Mouse (Mus musculus) lung, embryonic 14.5 days (tissue): ENCODE measurements around the gene Mettl2. TPM values are rescaled to one million over a fixed set of nuclear protein-coding genes. Genes with fewer than 3 reads are reported as not detected.

Source experiments
- ATAC-seq: fragments of 200-750 bp; cut with Nextera tagmentation; 2 replicates; pipeline ENCODE4 v1.8.0; 2017; ENCODE audit warnings: mild to moderate bottlenecking, moderate TSS enrichment, moderate library complexity; ENCODE audit not compliant: insufficient read depth
- DNase-seq: peaks from one replicate; pipeline ENCODE4 v3.0.0-alpha.2; 2015
- H3K27ac ChIP-seq: fragments of 300-500 bp; sonication (generic); 2 replicates; pipeline ENCODE4 v1.5.1; 2014; ENCODE audit warnings: low read depth, mild to moderate bottlenecking, moderate library complexity
- H3K27me3 ChIP-seq: fragments of 300-500 bp; sonication (generic); 2 replicates; pipeline ENCODE4 v1.6.1; 2014; ENCODE audit warnings: low read length, control low read depth; ENCODE audit not compliant: insufficient read depth
- H3K36me3 ChIP-seq: fragments of 300-500 bp; sonication (generic); 2 replicates; pipeline ENCODE4 v1.6.1; 2014; ENCODE audit warnings: control low read depth; ENCODE audit not compliant: insufficient read depth
- H3K4me1 ChIP-seq: fragments of 300-500 bp; sonication (generic); 2 replicates; pipeline ENCODE4 v1.6.1; 2014; ENCODE audit warnings: antibody characterized with exemption, control low read depth; ENCODE audit not compliant: insufficient read depth
- H3K4me2 ChIP-seq: fragments of 300-500 bp; sonication (generic); 2 replicates; pipeline ENCODE4 v1.6.1; 2014; ENCODE audit warnings: mild to moderate bottlenecking
- H3K4me3 ChIP-seq: fragments of 300-500 bp; sonication (generic); 2 replicates; pipeline ENCODE4 v1.5.1; 2014; ENCODE audit warnings: low read depth, low read length
- H3K9ac ChIP-seq: fragments of 300-500 bp; sonication (generic); 2 replicates; pipeline ENCODE4 v1.6.1; 2014
- H3K9me3 ChIP-seq: fragments of 300-500 bp; sonication (generic); 2 replicates; pipeline ENCODE4 v1.6.1; 2016; ENCODE audit warnings: low read depth, low read length, control low read depth
- CTCF ChIP-seq: IDR thresholded peaks from 2 replicates; pipeline ENCODE4 v1.5.1; 2016; ENCODE audit warnings: antibody characterized with exemption, low read depth
- WGBS: fragments of 180-500 bp; shearing (Covaris S2); extraction: QIAGEN DNeasy Blood & Tissue Kit; methylation state at CpG from one replicate; pipeline ENCODE4 v1.1.7; 2014; 5-methylcytosine and 5-hydroxymethylcytosine counted together
- polyA plus RNA-seq: library from polyadenylated mRNA; unstranded; fragments of >200 nt; fragmentation: Nextera tagmentation; extraction: Ambion mirVana; gene quantifications from 2 replicates; pipeline ENCODE4 v1.2.1, GENCODE M21; 2014

Gene Mettl2
- polyA plus RNA-seq, 1 experiment from 2014 or later: 46.8 TPM

DNA sequence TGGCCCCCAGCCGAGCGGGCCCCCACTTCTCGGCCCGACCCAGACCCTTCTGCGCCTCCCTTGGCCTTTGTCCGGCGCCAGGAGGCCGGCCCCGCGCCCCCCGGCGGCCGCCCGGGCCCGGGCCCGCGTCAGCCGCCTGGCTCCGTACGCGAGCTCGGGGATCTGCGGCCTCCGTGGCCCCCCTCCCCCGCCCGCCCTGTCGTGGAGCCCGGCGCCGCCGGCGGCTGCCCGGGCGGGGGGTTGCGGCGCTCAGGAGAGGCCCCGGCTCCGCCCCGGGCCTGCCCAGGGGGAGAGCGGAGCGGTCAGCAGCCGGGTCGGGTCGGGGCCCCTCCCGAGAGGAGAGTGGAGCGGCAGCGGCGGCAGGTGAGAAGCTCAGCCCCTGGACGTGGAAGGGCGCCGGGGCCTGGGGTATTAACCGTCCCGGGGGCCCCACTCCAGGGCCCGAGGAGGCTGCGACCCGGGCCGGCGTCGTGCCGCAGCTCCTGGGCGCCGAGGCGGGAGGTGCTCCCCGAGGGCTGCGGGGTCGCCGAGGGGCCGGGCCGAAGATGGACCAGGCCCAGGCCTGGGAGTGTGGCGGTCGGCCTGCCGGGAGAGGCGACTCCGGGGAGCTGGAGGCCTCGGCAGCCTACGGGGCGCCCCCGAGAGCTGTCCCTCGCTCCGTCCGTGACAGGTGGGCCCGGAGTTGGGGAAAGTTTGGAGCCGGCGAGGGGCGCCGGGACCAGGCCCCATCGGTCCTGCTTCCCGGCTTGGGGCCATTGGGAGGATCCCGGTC, 55.6 kb downstream of the Mettl2 start:
- Histone ChIP-seq H3K4me2 (peak overlapping the region; percentile 72), H3K9me3 (no peaks in the 10 kb centered on the region), H3K27ac (peak overlapping the region; percentile 97), H3K4me1 (peaks cover 13% of the 10 kb centered on the region; the same call in 1 of the 2 replicates), H3K27me3 (no peaks in the 10 kb centered on the region), H3K9ac (peak overlapping the region; percentile 98), H3K36me3 (peaks cover 22% of the 10 kb centered on the region), H3K4me3 (peak overlapping the region; percentile 90)
- no peak for TF ChIP-seq CTCF
- 4% methylated on average over 72 of the region's 89 CpGs for WGBS
- peak; percentile 37 for DNase-seq
- ATAC-seq: peak; percentile 67

DNA sequence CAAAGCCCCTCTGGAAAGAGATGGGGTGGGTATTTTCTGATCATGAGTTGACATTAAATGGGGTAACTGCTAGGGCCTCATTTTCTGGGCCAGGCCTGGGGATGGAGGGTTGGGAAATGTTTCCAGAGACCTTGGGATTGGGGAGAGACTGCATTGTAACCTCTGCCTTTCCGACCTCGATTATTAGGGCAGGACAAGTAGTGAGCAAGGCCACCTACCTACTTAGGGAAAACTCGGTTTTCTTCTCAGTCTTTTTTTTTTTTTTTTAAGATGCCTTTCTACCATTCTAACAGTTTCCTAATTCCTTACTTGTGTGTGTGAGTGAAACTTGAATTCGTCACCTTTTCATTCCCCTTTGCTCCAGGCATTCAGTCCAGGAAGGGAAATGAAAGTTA, 56.2 kb downstream of the Mettl2 start:
- Histone ChIP-seq H3K9ac (peak overlapping the region; percentile 98), H3K4me3 (peak overlapping the region; percentile 90), H3K27me3 (no peaks in the 10 kb centered on the region), H3K4me2 (peak overlapping the region; percentile 72), H3K9me3 (no peaks in the 10 kb centered on the region), H3K4me1 (peaks cover 13% of the 10 kb centered on the region; the same call in 1 of the 2 replicates), H3K36me3 (peaks cover 25% of the 10 kb centered on the region), H3K27ac (peak overlapping the region; percentile 97; the same call in 1 of the 2 replicates)
- no peak for ATAC-seq
- TF ChIP-seq CTCF: no peak
- WGBS: 5% methylated on average over 4 of the region's 4 CpGs
- peak; percentile 23 for DNase-seq

DNA sequence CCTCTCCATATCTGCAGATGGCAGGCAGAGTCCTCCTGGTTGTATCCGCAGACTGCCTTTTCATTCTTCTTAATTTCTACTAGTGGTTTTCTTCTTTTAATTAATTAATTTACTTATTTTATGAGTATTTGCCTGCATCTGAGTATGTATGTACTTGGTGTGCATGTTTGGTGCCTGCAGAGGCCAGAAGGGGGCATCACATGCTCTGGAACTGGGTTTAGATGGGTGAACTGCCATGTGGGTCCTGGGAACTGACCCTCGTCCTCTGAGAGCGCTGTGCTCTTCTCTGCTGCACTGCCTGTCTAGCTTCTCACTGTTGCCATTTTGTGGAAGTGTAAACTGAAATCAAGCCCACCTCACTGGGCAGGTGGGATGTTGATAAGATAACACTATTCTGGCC, 58.5 kb downstream of the Mettl2 start:
- ATAC-seq (no peak), DNase-seq (no peak)
- no peak overlapping the region for H3K27ac ChIP-seq
- H3K9me3 ChIP-seq: no peaks in the 10 kb centered on the region
- TF ChIP-seq CTCF: peak; percentile 16; the same call in 1 of the 2 replicates
- peaks cover 29% of the 10 kb centered on the region for H3K36me3 ChIP-seq
- no peaks in the 10 kb centered on the region for H3K27me3 ChIP-seq
- no peak overlapping the region for H3K4me2 ChIP-seq
- H3K9ac ChIP-seq: no peak overlapping the region
- peaks cover 13% of the 10 kb centered on the region; the same call in 1 of the 2 replicates for H3K4me1 ChIP-seq
- no peak overlapping the region for H3K4me3 ChIP-seq
- 91% methylated on average over 3 of the region's 3 CpGs for WGBS

Other genes with a start within 250 kb of the Mettl2 start
- gene Efcab3, start 62.8 kb upstream of the Mettl2 start, polyA plus RNA-seq: not detected in 2 replicates
- gene Gm10842, start 20.5 kb downstream of the Mettl2 start, polyA plus RNA-seq: not detected in 2 replicates
- gene Tlk2, start 52.4 kb downstream of the Mettl2 start, polyA plus RNA-seq: 26.8 and 28.0 TPM in 2 replicates
- gene Mrc2, start 166.2 kb downstream of the Mettl2 start, polyA plus RNA-seq: 16.6 and 20.0 TPM in 2 replicates